Mouse (Mus musculus): ENCODE measurements at regions not wholly inside any gene's neighbourhood (a gene's known extent, or its start where the extent isn't known, plus 50 kb on each side); places are given as distances from the start of the nearest gene placed in this dataset.
"Not testable (repeated sequence)": the region's sequence is repeated elsewhere in the genome, so short reads cannot be mapped to it uniquely, and the experiment has no call there.

DNA sequence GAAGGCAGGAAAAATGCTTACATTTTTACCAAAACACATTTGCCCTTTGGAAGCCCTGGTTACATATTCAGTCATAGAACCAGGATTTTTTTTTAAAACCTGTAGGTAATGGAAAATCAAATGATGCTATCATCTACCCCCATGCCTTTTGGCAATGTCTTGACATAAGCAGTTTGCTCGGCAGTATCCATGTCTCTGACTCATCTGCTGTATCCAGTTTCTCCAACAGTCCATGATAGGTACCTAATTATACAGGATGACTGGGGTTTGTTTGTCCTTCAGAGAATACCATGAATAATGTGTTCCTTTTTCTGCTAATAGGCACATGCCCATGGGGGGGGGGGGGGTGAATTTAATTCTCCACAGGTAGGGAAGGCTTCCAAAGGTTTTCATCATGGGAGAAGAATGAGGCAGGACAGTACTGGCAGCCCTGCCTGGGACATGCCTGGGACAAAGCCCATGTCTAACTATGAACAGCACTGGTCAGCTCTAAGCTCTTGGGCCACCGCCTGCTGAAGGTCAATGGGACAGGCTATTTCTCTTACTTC lies 122.9 kb downstream of the Cand1 start:
- Histone ChIP-seq H3K36me3 (ENCODE audit: control insufficient read depth, insufficient read depth, low read length, poor library complexity, severe bottlenecking) (no peaks in the 10 kb centered on the region), H3K27ac (ENCODE audit: insufficient read depth, low read length) (no peak overlapping the region), H3K9ac (ENCODE audit: low read depth, poor library complexity, severe bottlenecking) (no peak overlapping the region), H3K9me3 (replicated peaks; ENCODE audit: control insufficient read depth, insufficient read depth, low read length, poor library complexity, severe bottlenecking) (no peaks in the 10 kb centered on the region), H3K27me3 (ENCODE audit: control insufficient read depth, insufficient read depth, low read length, poor library complexity, severe bottlenecking) (no peaks in the 10 kb centered on the region; the same call in 1 of the 2 replicates), H3K4me1 (ENCODE audit: control insufficient read depth, insufficient read depth, low read length) (no peaks in the 10 kb centered on the region), H3K4me3 (ENCODE audit: low read depth, low read length) (no peak overlapping the region)
- TF ChIP-seq EP300 (IDR thresholded peaks at IDR 0.05; ENCODE audit: insufficient read depth, low read depth, low read length): no peak
- TF ChIP-seq POLR2A (IDR thresholded peaks at IDR 0.05; ENCODE audit: insufficient read depth, low read length): no peak
- TF ChIP-seq CTCF (IDR thresholded peaks at IDR 0.05; ENCODE audit: low read depth, low read length): no peak

GRCm38 (mm10) chr10:119115200-119115599 lies 124.7 kb downstream of the Cand1 start:
- not testable (repeated sequence) for H3K4me1 ChIP-seq (ENCODE audit: control insufficient read depth, insufficient read depth, low read length); H3K9me3 ChIP-seq (replicated peaks; ENCODE audit: control insufficient read depth, insufficient read depth, low read length, poor library complexity, severe bottlenecking)

GRCm38 (mm10) chr10:119114653-119115052 lies 125.2 kb downstream of the Cand1 start:
- H3K4me1 ChIP-seq (ENCODE audit: control insufficient read depth, insufficient read depth, low read length): no peaks in the 10 kb centered on the region
- H3K9me3 ChIP-seq (replicated peaks; ENCODE audit: control insufficient read depth, insufficient read depth, low read length, poor library complexity, severe bottlenecking): no peaks in the 10 kb centered on the region
- no peaks in the 10 kb centered on the region; the same call in 1 of the 2 replicates for H3K27me3 ChIP-seq (ENCODE audit: control insufficient read depth, insufficient read depth, low read length, poor library complexity, severe bottlenecking)
- no peaks in the 10 kb centered on the region for H3K36me3 ChIP-seq (ENCODE audit: control insufficient read depth, insufficient read depth, low read length, poor library complexity, severe bottlenecking)
- no peak overlapping the region for H3K27ac ChIP-seq (ENCODE audit: insufficient read depth, low read length)
- TF ChIP-seq EP300 (IDR thresholded peaks at IDR 0.05; ENCODE audit: insufficient read depth, low read depth, low read length) (no peak), CTCF (IDR thresholded peaks at IDR 0.05; ENCODE audit: low read depth, low read length) (no peak), POLR2A (IDR thresholded peaks at IDR 0.05; ENCODE audit: insufficient read depth, low read length) (no peak)
- no peak overlapping the region for H3K9ac ChIP-seq (ENCODE audit: low read depth, poor library complexity, severe bottlenecking)
- H3K4me3 ChIP-seq (ENCODE audit: low read depth, low read length): no peak overlapping the region

More at GRCm38 (mm10) chr10:119115200-119115599, 124.7 kb downstream of the Cand1 start:
- H3K9ac ChIP-seq (ENCODE audit: low read depth, poor library complexity, severe bottlenecking); H3K27ac ChIP-seq (ENCODE audit: insufficient read depth, low read length); H3K36me3 ChIP-seq (ENCODE audit: control insufficient read depth, insufficient read depth, low read length, poor library complexity, severe bottlenecking); H3K27me3 ChIP-seq (ENCODE audit: control insufficient read depth, insufficient read depth, low read length, poor library complexity, severe bottlenecking); H3K4me3 ChIP-seq (ENCODE audit: low read depth, low read length): not testable (repeated sequence)

DNA sequence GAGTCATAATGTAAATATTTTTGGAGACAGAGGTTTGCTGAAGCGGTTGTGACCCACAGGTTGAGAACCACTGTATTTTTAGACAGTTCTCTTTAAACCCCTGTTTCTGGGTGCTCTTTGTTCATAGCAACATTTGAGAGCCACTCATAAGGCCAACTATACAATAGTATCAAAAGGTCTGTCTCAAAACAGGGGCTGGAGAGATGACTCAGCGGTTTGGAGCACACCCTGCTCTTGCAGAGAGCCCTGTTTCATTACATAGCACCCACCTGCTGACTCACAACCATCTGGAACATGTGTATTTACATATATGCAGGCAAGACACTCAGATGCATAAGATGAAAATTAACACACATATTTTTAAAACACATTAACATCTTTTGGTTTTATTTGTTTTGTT lies 128.0 kb downstream of the Cand1 start:
- Histone ChIP-seq H3K27me3 (ENCODE audit: control insufficient read depth, insufficient read depth, low read length, poor library complexity, severe bottlenecking) (no peaks in the 10 kb centered on the region), H3K4me1 (ENCODE audit: control insufficient read depth, insufficient read depth, low read length) (peaks cover 3% of the 10 kb centered on the region), H3K36me3 (ENCODE audit: control insufficient read depth, insufficient read depth, low read length, poor library complexity, severe bottlenecking) (no peaks in the 10 kb centered on the region), H3K4me3 (ENCODE audit: low read depth, low read length) (no peak overlapping the region), H3K9ac (ENCODE audit: low read depth, poor library complexity, severe bottlenecking) (no peak overlapping the region), H3K9me3 (replicated peaks; ENCODE audit: control insufficient read depth, insufficient read depth, low read length, poor library complexity, severe bottlenecking) (no peaks in the 10 kb centered on the region), H3K27ac (ENCODE audit: insufficient read depth, low read length) (no peak overlapping the region)
- TF ChIP-seq CTCF (IDR thresholded peaks at IDR 0.05; ENCODE audit: low read depth, low read length) (no peak), EP300 (IDR thresholded peaks at IDR 0.05; ENCODE audit: insufficient read depth, low read depth, low read length) (no peak), POLR2A (IDR thresholded peaks at IDR 0.05; ENCODE audit: insufficient read depth, low read length) (no peak)

GRCm38 (mm10) chr10:119111409-119111808 lies 128.4 kb downstream of the Cand1 start:
- H3K36me3 ChIP-seq (ENCODE audit: control insufficient read depth, insufficient read depth, low read length, poor library complexity, severe bottlenecking): no peaks in the 10 kb centered on the region
- no peak for TF ChIP-seq EP300 (IDR thresholded peaks at IDR 0.05; ENCODE audit: insufficient read depth, low read depth, low read length)
- no peak for TF ChIP-seq CTCF (IDR thresholded peaks at IDR 0.05; ENCODE audit: low read depth, low read length)
- TF ChIP-seq POLR2A (IDR thresholded peaks at IDR 0.05; ENCODE audit: insufficient read depth, low read length): no peak
- peaks cover 3% of the 10 kb centered on the region for H3K4me1 ChIP-seq (ENCODE audit: control insufficient read depth, insufficient read depth, low read length)
- no peak overlapping the region for H3K27ac ChIP-seq (ENCODE audit: insufficient read depth, low read length)
- H3K4me3 ChIP-seq (ENCODE audit: low read depth, low read length): no peak overlapping the region
- H3K9ac ChIP-seq (ENCODE audit: low read depth, poor library complexity, severe bottlenecking): no peak overlapping the region
- no peaks in the 10 kb centered on the region for H3K27me3 ChIP-seq (ENCODE audit: control insufficient read depth, insufficient read depth, low read length, poor library complexity, severe bottlenecking)
- no peaks in the 10 kb centered on the region for H3K9me3 ChIP-seq (replicated peaks; ENCODE audit: control insufficient read depth, insufficient read depth, low read length, poor library complexity, severe bottlenecking)

GRCm38 (mm10) chr10:119110614-119111013 lies 129.2 kb downstream of the Cand1 start:
- H3K27me3 ChIP-seq (ENCODE audit: control insufficient read depth, insufficient read depth, low read length, poor library complexity, severe bottlenecking): no peaks in the 10 kb centered on the region
- no peaks in the 10 kb centered on the region for H3K9me3 ChIP-seq (replicated peaks; ENCODE audit: control insufficient read depth, insufficient read depth, low read length, poor library complexity, severe bottlenecking)
- no peak overlapping the region for H3K9ac ChIP-seq (ENCODE audit: low read depth, poor library complexity, severe bottlenecking)
- no peak overlapping the region for H3K4me3 ChIP-seq (ENCODE audit: low read depth, low read length)
- H3K36me3 ChIP-seq (ENCODE audit: control insufficient read depth, insufficient read depth, low read length, poor library complexity, severe bottlenecking): no peaks in the 10 kb centered on the region
- peaks cover 3% of the 10 kb centered on the region for H3K4me1 ChIP-seq (ENCODE audit: control insufficient read depth, insufficient read depth, low read length)
- H3K27ac ChIP-seq (ENCODE audit: insufficient read depth, low read length): no peak overlapping the region
- no peak for TF ChIP-seq EP300 (IDR thresholded peaks at IDR 0.05; ENCODE audit: insufficient read depth, low read depth, low read length)
- TF ChIP-seq CTCF (IDR thresholded peaks at IDR 0.05; ENCODE audit: low read depth, low read length): no peak
- no peak for TF ChIP-seq POLR2A (IDR thresholded peaks at IDR 0.05; ENCODE audit: insufficient read depth, low read length)
